Comparison of ENCODE assay signal across 7 mouse cellular contexts in the genomic region with DNA sequence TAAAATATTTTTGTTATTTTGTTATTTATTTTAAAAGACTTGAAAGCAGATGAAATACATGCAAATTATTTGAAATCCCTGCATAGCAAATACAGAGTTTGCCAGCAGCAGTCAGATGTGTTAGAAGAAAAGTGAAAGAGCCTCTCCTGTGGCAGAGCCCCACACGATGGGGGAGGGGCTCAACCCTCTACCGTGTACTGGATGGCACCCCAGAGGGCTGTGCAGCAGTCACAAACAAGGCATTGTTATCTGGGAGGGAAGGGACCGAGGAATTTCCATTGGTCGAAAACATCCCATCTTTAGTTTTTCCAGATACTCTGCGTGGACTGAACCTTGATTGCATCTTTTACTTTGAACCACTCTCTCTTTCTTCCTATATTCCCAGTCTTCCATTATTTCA. TPM values are rescaled to one million over a fixed set of nuclear protein-coding genes. Genes with fewer than 3 reads are reported as not detected.
DNase-seq lines count a peak whose midpoint lies in the region; ATAC-seq and TF ChIP-seq lines count a peak whose summit lies in the region.
"Not testable (repeated sequence)": the region's sequence is repeated elsewhere in the genome, so short reads cannot be mapped to it uniquely, and the experiment has no call there.

No protein-coding gene starts in this region.

- not testable (repeated sequence) for H3K27ac ChIP-seq in forebrain, postnatal 0 days (ENCODE audit: low read depth, low read length); liver, postnatal 0 days (ENCODE audit: low read depth)
- H3K27ac ChIP-seq in hindbrain, embryonic 12.5 days = peak overlapping the region; percentile 70; the same call in 1 of the 2 replicates

- not testable (repeated sequence) for TF ChIP-seq CTCF in forebrain, postnatal 0 days (IDR thresholded peaks at IDR 0.05; ENCODE audit: low read depth); liver, postnatal 0 days (IDR thresholded peaks at IDR 0.05; ENCODE audit: low read depth)

- peaks cover 17% of the 10 kb centered on the region for H3K36me3 ChIP-seq in forebrain, postnatal 0 days (ENCODE audit: insufficient read depth)
- peaks cover 10% of the 10 kb centered on the region for H3K36me3 ChIP-seq in hindbrain, embryonic 12.5 days
- peaks cover 27% of the 10 kb centered on the region for H3K36me3 ChIP-seq in liver, postnatal 0 days (replicated peaks; ENCODE audit: insufficient read depth, low read length)

- not testable (repeated sequence) for H3K9me3 ChIP-seq in forebrain, postnatal 0 days (ENCODE audit: low read length); hindbrain, embryonic 12.5 days (replicated peaks); liver, postnatal 0 days (ENCODE audit: low read length)

- not testable (repeated sequence) for H3K4me1 ChIP-seq in forebrain, postnatal 0 days (ENCODE audit: insufficient read depth); hindbrain, embryonic 12.5 days; liver, postnatal 0 days (ENCODE audit: insufficient read depth)

- H3K4me3 ChIP-seq in forebrain, postnatal 0 days (ENCODE audit: low read depth, low read length); hindbrain, embryonic 12.5 days; liver, postnatal 0 days (ENCODE audit: low read depth, low read length): not testable (repeated sequence)

- H3K9ac ChIP-seq in forebrain, postnatal 0 days; hindbrain, embryonic 12.5 days; liver, postnatal 0 days (replicated peaks): not testable (repeated sequence)

- 18% methylated on average over 5 of the region's 5 CpGs for WGBS in forebrain, postnatal 0 days
- 8% methylated on average over 5 of the region's 5 CpGs for WGBS in hindbrain, embryonic 12.5 days
- WGBS in liver, postnatal 0 days (ENCODE audit: insufficient replicate concordance) = 59% methylated on average over 5 of the region's 5 CpGs

- H3K27me3 ChIP-seq in forebrain, postnatal 0 days (ENCODE audit: insufficient read depth, low read length); hindbrain, embryonic 12.5 days; liver, postnatal 0 days (ENCODE audit: insufficient read depth, low read length): not testable (repeated sequence)

- ATAC-seq in forebrain, postnatal 0 days = peak; percentile 55
- ATAC-seq in hindbrain, embryonic 12.5 days (ENCODE audit: low FRiP score) = peak; percentile 84
- not testable (repeated sequence) for ATAC-seq in liver, postnatal 0 days

- TF ChIP-seq EP300 in liver, postnatal 0 days (IDR thresholded peaks at IDR 0.05; ENCODE audit: low read depth) = not testable (repeated sequence)

- not testable (repeated sequence) for H3K4me2 ChIP-seq in forebrain, postnatal 0 days (ENCODE audit: low read depth)
- H3K4me2 ChIP-seq in hindbrain, embryonic 12.5 days (replicated peaks) = peak overlapping the region; percentile 59
- H3K4me2 ChIP-seq in liver, postnatal 0 days (ENCODE audit: low read depth, low read length) = 0 out of 2 replicates have a peak overlapping the region, but pooled peaks have one; percentile 32

- peak; percentile 64 for DNase-seq in R1 (ENCODE audit: low read depth, low spot score)
- DNase-seq in embryo, embryonic 10 days (ENCODE audit: low spot score) = peak; percentile 47
- peak; percentile 9 for DNase-seq in forebrain, postnatal 0 days
- DNase-seq in layer of hippocampus, postnatal 36 days = peak; percentile 23 to 28
- DNase-seq in liver, postnatal 0 days = not testable (repeated sequence)
- DNase-seq in retina, embryonic 14.5 days (ENCODE audit: low spot score) = peak; percentile 60

RNA-seq across cellular contexts. Expression of gene Pdxdc1, which starts 35.5 kb away (rescaled TPM):
- total RNA-seq in forebrain, postnatal 0 days (2014; rRNA removed) = 67.4 and 70.8 TPM in 2 replicates
- polyA plus RNA-seq in forebrain, postnatal 0 days (2015; fragmentation: Nextera tagmentation; extraction: Ambion mirVana) = 54.4 and 60.2 TPM in 2 replicates
- 83.0 and 90.7 TPM in 2 replicates for polyA plus RNA-seq in hindbrain, embryonic 12.5 days (2016; fragmentation: Nextera tagmentation; extraction: Ambion mirVana)
- total RNA-seq in layer of hippocampus, postnatal 36 days (2021) = 10 to 100 TPM; 69.6 to 79.3 TPM
- 24.7 and 27.5 TPM in 2 replicates for polyA plus RNA-seq in liver, postnatal 0 days (2015; fragmentation: Nextera tagmentation; extraction: Ambion mirVana)

RNA-seq across cellular contexts. Expression of gene Mpv17l, which starts 35.6 kb away (rescaled TPM):
- total RNA-seq in forebrain, postnatal 0 days (2014; rRNA removed) = 43.7 and 44.3 TPM in 2 replicates
- polyA plus RNA-seq in forebrain, postnatal 0 days (2015; fragmentation: Nextera tagmentation; extraction: Ambion mirVana) = 34.6 and 46.1 TPM in 2 replicates
- polyA plus RNA-seq in hindbrain, embryonic 12.5 days (2016; fragmentation: Nextera tagmentation; extraction: Ambion mirVana) = 5.0 and 6.2 TPM in 2 replicates
- total RNA-seq in layer of hippocampus, postnatal 36 days (2021) = 10 to 100 TPM; 74.0 to 82.2 TPM
- 4.9 and 5.1 TPM in 2 replicates for polyA plus RNA-seq in liver, postnatal 0 days (2015; fragmentation: Nextera tagmentation; extraction: Ambion mirVana)

RNA-seq across cellular contexts. Expression of gene Ntan1, which starts 48.8 kb away (rescaled TPM):
- 163 and 181 TPM in 2 replicates for total RNA-seq in forebrain, postnatal 0 days (2014; rRNA removed)
- 231 and 254 TPM in 2 replicates for polyA plus RNA-seq in forebrain, postnatal 0 days (2015; fragmentation: Nextera tagmentation; extraction: Ambion mirVana)
- polyA plus RNA-seq in hindbrain, embryonic 12.5 days (2016; fragmentation: Nextera tagmentation; extraction: Ambion mirVana) = 184 and 198 TPM in 2 replicates
- total RNA-seq in layer of hippocampus, postnatal 36 days (2021) = 10 to 100 TPM; 78.6 to 95.1 TPM
- 34.3 and 39.4 TPM in 2 replicates for polyA plus RNA-seq in liver, postnatal 0 days (2015; fragmentation: Nextera tagmentation; extraction: Ambion mirVana)
